Mouse (Mus musculus): Measurements from ENCODE around the gene Popdc2. TPM values are rescaled to one million over a fixed set of nuclear protein-coding genes. Genes with fewer than 3 reads are reported as not detected.
A peak's percentile ranks its signal among the peaks of the same experiment; 100 is the strongest.

Popdc2 gene
- polyA plus RNA-seq, 1 experiment from 2014 or later, result 0.83 TPM

DNA sequence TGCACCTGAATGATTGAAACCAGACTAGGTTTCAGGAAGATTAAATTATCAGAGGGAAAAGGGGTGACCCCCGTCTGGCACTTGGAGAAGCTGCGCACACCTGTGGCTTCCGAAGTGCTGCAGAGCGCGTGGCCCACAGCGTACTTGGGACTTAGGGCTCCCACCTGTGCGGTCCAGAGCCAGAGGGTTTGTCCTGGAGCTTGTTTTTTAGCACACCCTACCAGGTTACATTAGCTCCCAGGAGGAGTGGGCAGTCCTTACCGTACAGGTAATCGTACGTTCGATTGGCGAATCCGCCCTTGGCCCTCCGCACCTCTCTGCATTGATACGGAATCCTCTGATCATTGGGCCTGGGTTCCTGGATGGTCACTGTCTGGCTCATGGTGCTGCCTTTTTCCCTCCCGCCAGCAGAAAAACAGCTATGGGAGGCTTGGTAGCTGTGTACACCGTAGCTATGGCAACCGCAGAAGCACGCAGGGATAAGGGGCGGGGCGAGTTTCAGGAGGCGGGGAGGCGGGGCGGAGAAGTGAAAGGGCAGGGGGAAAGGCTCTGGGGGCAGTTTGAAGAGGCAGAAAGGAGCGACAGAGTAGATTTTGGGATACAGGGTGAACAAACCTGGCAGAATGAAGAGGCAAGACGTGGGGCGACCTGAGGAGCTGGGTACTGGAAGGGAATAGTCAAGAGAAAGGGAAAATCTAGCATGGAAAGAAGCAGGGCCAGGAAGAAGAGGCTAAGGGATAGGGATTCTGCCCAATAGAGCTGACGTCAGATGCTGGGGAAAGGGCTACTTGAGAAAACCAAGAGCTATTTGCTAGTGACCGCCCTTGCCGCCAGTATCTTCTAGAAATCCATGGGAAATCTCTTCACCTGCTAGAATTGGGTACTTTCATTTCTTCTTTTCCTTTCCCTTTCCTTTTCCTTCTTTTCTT is 20.3 kb upstream of the Popdc2 start, which contains the start of gene Maats1:
Gene Maats1 (minus strand): TSS at position 748 of the 929 bp plus-strand sequence.
- Histone ChIP-seq H3K4me2 (ENCODE audit: low read length) (peak within 1 kb of the TSS; percentile 53), H3K4me3 (ENCODE audit: low read depth, low read length) (peak within 1 kb of the TSS; percentile 39), H3K36me3 (ENCODE audit: control insufficient read depth, insufficient read depth, low read length) (no peaks in the 10 kb centered on the region), H3K27ac (ENCODE audit: low read length) (peak within 1 kb of the TSS; percentile 5; the same call in 1 of the 2 replicates), H3K27me3 (ENCODE audit: control insufficient read depth, insufficient read depth, low read depth, low read length) (no peaks in the 10 kb centered on the region), H3K4me1 (ENCODE audit: control insufficient read depth, insufficient read depth, low read length) (peaks cover 2% of the 10 kb centered on the region; the same call in 1 of the 2 replicates), H3K9me3 (replicated peaks; ENCODE audit: control insufficient read depth, low read length, poor library complexity, severe bottlenecking) (no peaks in the 10 kb centered on the region), H3K9ac (ENCODE audit: low read depth, low read length) (peak within 1 kb of the TSS; percentile 42)
- peak; percentile 91 for ATAC-seq
- WGBS, result 8% methylated on average over 30 of the region's 30 CpGs

DNA sequence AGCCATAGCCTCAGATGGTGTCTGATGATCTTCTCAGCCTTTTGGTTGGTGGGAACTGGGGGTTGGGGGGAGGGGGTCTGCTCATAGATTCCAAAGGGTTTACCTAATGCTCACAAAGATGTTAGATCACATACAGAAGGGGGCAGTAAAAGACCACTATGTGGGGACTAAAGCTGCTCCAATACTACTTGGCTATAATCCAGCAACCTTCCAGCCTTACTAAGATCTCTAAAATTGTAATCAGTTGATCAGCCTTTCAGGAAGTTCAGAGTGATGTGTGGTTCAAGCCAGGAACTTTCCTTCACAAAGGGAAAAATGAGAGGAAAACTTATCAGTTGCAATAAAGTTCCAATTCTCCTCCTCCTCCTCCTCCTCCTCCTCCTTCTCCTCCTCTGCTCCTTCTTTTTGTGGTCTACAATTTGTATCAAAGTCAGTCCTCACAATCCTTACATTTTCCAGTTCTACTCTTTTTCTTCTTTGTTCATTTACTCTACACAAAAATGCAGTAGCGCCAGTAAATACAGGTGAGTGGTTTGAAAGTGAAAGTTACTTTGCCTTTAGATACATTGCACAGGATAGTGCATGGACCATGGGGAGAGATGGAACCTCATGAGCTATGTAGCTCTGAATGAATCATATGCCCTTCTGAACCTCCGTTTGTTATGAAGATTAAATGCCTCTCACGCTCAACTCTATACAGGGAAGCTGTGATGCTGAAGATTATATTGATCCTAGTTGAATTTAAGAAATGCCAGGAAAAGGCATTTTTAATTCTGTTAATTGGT is 16.9 kb upstream of the Popdc2 start:
- Histone ChIP-seq H3K36me3 (ENCODE audit: control insufficient read depth, insufficient read depth, low read length) (no peaks in the 10 kb centered on the region), H3K9ac (ENCODE audit: low read depth, low read length) (no peak overlapping the region), H3K9me3 (replicated peaks; ENCODE audit: control insufficient read depth, low read length, poor library complexity, severe bottlenecking) (no peaks in the 10 kb centered on the region), H3K4me3 (ENCODE audit: low read depth, low read length) (no peak overlapping the region), H3K4me2 (ENCODE audit: low read length) (no peak overlapping the region), H3K27me3 (ENCODE audit: control insufficient read depth, insufficient read depth, low read depth, low read length) (no peaks in the 10 kb centered on the region), H3K4me1 (ENCODE audit: control insufficient read depth, insufficient read depth, low read length) (peaks cover 8% of the 10 kb centered on the region), H3K27ac (ENCODE audit: low read length) (no peak overlapping the region)
- ATAC-seq, result no peak
- WGBS, result 81% methylated on average over 3 of the region's 3 CpGs

DNA sequence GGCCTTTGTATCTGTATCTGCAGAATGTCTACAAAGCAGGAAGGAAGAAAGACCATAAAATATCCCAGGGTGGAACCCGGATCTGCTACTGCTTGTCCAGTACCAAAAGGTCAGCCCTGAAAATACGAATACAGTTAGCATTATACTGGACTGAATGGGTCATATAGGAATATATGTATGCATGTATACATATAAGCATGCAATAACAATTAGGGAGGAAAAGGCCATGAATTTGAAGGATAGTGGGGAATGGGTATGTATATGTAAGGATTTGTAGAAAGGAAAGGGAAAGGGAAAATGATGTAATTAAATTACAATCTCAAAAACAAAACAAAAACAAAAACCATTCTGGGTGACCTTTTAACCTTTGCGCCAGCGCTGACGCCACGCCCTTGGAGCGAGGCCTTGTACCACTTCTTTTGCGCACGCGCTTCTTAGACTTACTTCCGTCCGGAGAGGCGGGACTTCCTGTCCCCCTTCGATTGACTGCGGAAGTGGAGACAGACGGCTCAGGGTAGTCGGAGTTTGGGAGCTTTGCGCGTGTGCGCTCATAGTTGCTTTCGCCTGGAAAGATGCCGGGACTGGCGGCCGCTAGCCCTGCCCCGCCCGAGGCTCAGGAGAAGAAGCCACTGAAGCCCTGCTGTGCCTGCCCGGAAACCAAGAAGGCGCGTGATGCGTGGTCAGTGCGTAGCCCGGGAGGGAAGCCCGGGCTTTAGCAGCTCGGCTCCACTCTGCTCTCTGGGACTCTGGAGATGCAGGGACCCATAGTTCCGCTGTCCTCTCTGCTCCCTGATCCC is 15.3 kb upstream of the Popdc2 start, which contains the start of the genes Cox17 and Gm21987:
Gene Cox17 (plus strand): TSS at position 463 of the 797 bp plus-strand sequence.
Gene Gm21987 (plus strand): TSS at position 512 of the 797 bp plus-strand sequence.
- Histone ChIP-seq H3K9me3 (replicated peaks; ENCODE audit: control insufficient read depth, low read length, poor library complexity, severe bottlenecking) (no peaks in the 10 kb centered on the region), H3K4me1 (ENCODE audit: control insufficient read depth, insufficient read depth, low read length) (peaks cover 8% of the 10 kb centered on the region), H3K9ac (ENCODE audit: low read depth, low read length) (peak within 1 kb of the TSS; percentile 80), H3K4me3 (ENCODE audit: low read depth, low read length) (peak within 1 kb of the TSS; percentile 64), H3K27me3 (ENCODE audit: control insufficient read depth, insufficient read depth, low read depth, low read length) (no peaks in the 10 kb centered on the region), H3K27ac (ENCODE audit: low read length) (peak within 1 kb of the TSS; percentile 70), H3K36me3 (ENCODE audit: control insufficient read depth, insufficient read depth, low read length) (peaks cover 3% of the 10 kb centered on the region), H3K4me2 (ENCODE audit: low read length) (peak within 1 kb of the TSS; percentile 66)
- WGBS, result 3% methylated on average over 35 of the region's 35 CpGs
- ATAC-seq, result peak; percentile 98

DNA sequence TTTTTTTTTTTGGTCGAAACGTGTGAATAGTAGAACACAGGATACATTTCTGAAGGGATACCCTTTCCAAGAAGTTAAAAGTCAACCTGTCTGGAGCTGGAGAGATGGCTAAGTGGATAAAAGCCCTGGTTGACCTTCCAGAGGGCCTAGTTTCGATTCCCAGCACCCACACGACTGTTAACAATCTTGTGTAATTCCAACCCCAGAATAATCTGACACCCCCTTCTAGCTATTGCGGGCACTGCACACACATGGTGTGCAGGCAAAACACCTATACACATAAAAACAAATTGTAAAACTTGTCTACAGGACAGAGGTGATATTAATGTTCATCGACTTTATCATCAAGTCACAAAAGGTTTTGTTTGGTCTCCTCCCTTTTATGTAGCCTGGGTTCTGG is 14.4 kb upstream of the Popdc2 start:
- H3K36me3 ChIP-seq (ENCODE audit: control insufficient read depth, insufficient read depth, low read length), result peaks cover 3% of the 10 kb centered on the region
- peaks cover 5% of the 10 kb centered on the region for H3K4me1 ChIP-seq (ENCODE audit: control insufficient read depth, insufficient read depth, low read length)
- H3K4me2 ChIP-seq (ENCODE audit: low read length), result peak overlapping the region; percentile 66
- no peak overlapping the region for H3K27ac ChIP-seq (ENCODE audit: low read length)
- H3K9me3 ChIP-seq (replicated peaks; ENCODE audit: control insufficient read depth, low read length, poor library complexity, severe bottlenecking), result no peaks in the 10 kb centered on the region
- no peak overlapping the region for H3K9ac ChIP-seq (ENCODE audit: low read depth, low read length)
- H3K27me3 ChIP-seq (ENCODE audit: control insufficient read depth, insufficient read depth, low read depth, low read length), result no peaks in the 10 kb centered on the region
- H3K4me3 ChIP-seq (ENCODE audit: low read depth, low read length), result peak overlapping the region; percentile 64
- ATAC-seq, result no peak
- WGBS, result 66% methylated on average over 6 of the region's 6 CpGs

DNA sequence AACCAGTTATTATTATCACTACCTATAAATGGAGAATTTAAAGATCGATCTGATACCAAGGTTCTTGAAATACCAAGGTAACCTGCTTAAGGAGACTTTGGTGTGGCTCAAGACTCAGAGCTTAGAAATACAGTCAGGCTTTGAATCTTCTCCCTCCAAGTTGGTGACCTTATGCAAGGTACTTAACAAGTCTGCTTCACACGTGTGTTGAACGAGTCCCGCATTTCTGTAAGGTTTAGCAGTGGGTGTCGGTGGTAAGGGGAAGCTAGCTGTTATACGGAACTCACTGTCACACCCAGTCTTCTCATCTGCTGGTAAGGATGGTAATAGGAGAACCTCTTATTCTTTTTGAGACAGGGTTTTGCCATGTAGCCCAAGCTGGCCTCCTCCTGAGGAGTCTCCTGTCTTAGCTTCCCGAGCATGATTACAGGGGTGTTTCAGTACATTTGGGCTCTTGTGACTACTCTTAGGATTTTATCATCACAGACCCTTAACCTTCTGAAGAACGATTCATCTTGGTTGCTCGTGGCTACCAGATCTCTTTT is 13.7 kb upstream of the Popdc2 start:
- no peak overlapping the region for H3K4me3 ChIP-seq (ENCODE audit: low read depth, low read length)
- peaks cover 3% of the 10 kb centered on the region for H3K36me3 ChIP-seq (ENCODE audit: control insufficient read depth, insufficient read depth, low read length)
- H3K4me1 ChIP-seq (ENCODE audit: control insufficient read depth, insufficient read depth, low read length), result peaks cover 5% of the 10 kb centered on the region
- no peaks in the 10 kb centered on the region for H3K27me3 ChIP-seq (ENCODE audit: control insufficient read depth, insufficient read depth, low read depth, low read length)
- H3K9me3 ChIP-seq (replicated peaks; ENCODE audit: control insufficient read depth, low read length, poor library complexity, severe bottlenecking), result no peaks in the 10 kb centered on the region
- WGBS, result 91% methylated on average over 9 of the region's 9 CpGs
- no peak for ATAC-seq
- H3K27ac ChIP-seq (ENCODE audit: low read length), result no peak overlapping the region
- no peak overlapping the region for H3K4me2 ChIP-seq (ENCODE audit: low read length)
- no peak overlapping the region for H3K9ac ChIP-seq (ENCODE audit: low read depth, low read length)

DNA sequence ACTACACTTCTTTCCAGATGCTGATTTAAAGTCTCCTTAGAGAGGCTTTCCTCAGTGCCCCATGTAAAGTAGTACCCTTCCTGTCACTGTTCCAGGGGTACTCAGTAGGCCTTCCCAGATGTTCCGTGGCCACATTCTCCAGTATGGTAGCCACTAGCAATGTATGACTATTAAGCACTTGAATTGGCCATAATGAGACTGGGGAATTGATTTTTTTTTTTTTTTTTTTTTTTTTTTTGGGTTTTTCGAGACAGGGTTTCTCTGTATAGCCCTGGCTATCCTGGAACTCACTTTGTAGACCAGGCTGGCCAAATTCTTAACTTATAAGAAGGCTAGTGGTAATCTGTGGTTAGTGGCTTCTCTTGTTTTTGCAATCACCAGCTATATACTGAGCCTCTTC is 12.1 kb upstream of the Popdc2 start:
- Histone ChIP-seq H3K4me3 (ENCODE audit: low read depth, low read length) (no peak overlapping the region), H3K4me1 (ENCODE audit: control insufficient read depth, insufficient read depth, low read length) (peaks cover 5% of the 10 kb centered on the region), H3K4me2 (ENCODE audit: low read length) (no peak overlapping the region), H3K36me3 (ENCODE audit: control insufficient read depth, insufficient read depth, low read length) (peaks cover 3% of the 10 kb centered on the region), H3K9ac (ENCODE audit: low read depth, low read length) (no peak overlapping the region), H3K27ac (ENCODE audit: low read length) (no peak overlapping the region), H3K27me3 (ENCODE audit: control insufficient read depth, insufficient read depth, low read depth, low read length) (no peaks in the 10 kb centered on the region), H3K9me3 (replicated peaks; ENCODE audit: control insufficient read depth, low read length, poor library complexity, severe bottlenecking) (no peaks in the 10 kb centered on the region)
- no peak for ATAC-seq
- 94% methylated on average over 2 of the region's 2 CpGs for WGBS

DNA sequence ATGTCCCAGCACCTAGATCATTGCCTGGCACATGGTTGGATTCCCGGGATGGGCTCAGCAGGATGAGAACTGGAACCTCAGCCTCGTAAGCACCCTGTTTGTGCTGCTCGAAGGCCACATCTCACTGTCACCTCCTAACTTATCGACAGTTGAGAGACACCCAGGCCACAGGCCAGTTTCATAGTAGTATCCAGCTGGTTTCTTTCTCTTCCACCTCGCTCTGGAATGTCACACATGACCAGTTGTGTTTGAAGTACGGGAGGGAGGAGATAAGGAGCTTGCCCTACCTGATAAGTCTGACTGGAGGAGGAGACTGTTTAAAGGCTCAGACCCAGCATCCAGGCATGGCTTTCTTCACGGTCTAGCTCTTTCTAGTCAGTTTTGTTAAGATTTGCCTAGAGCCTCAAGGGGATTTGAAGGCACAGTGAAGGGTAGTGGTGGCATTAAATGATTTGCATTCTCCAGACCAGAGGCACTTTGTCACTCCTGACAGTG is 11.6 kb upstream of the Popdc2 start:
- 91% methylated on average over 7 of the region's 7 CpGs for WGBS
- H3K9me3 ChIP-seq (replicated peaks; ENCODE audit: control insufficient read depth, low read length, poor library complexity, severe bottlenecking), result no peaks in the 10 kb centered on the region
- H3K36me3 ChIP-seq (ENCODE audit: control insufficient read depth, insufficient read depth, low read length), result peaks cover 3% of the 10 kb centered on the region
- no peak overlapping the region for H3K4me2 ChIP-seq (ENCODE audit: low read length)
- H3K9ac ChIP-seq (ENCODE audit: low read depth, low read length), result no peak overlapping the region
- no peak overlapping the region for H3K27ac ChIP-seq (ENCODE audit: low read length)
- no peak for ATAC-seq
- H3K4me3 ChIP-seq (ENCODE audit: low read depth, low read length), result no peak overlapping the region
- peaks cover 5% of the 10 kb centered on the region for H3K4me1 ChIP-seq (ENCODE audit: control insufficient read depth, insufficient read depth, low read length)
- no peaks in the 10 kb centered on the region for H3K27me3 ChIP-seq (ENCODE audit: control insufficient read depth, insufficient read depth, low read depth, low read length)

DNA sequence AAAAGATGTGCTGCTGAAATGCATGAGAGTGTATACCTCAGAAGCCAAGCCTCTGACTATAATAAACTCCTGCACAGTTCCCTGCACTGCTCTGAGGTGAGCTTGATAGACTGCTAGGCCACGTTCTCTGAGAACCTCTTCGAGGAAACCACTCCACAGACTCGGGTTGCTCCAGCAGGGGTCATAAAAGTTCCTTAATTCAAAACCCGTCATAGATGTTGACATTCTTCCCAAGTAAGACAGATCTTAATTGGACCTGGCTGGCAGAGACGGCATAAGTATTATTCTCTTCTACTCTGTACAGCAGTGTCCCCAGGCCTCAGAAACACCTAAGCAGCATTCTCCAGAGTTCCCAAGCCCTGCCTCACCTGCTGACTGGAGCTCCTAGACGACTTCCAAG is 11.1 kb upstream of the Popdc2 start:
- Histone ChIP-seq H3K4me1 (ENCODE audit: control insufficient read depth, insufficient read depth, low read length) (peaks cover 5% of the 10 kb centered on the region), H3K4me2 (ENCODE audit: low read length) (no peak overlapping the region), H3K9me3 (replicated peaks; ENCODE audit: control insufficient read depth, low read length, poor library complexity, severe bottlenecking) (no peaks in the 10 kb centered on the region), H3K9ac (ENCODE audit: low read depth, low read length) (no peak overlapping the region), H3K36me3 (ENCODE audit: control insufficient read depth, insufficient read depth, low read length) (peaks cover 3% of the 10 kb centered on the region), H3K27me3 (ENCODE audit: control insufficient read depth, insufficient read depth, low read depth, low read length) (no peaks in the 10 kb centered on the region), H3K4me3 (ENCODE audit: low read depth, low read length) (no peak overlapping the region), H3K27ac (ENCODE audit: low read length) (no peak overlapping the region)
- WGBS, result 85% methylated on average over 6 of the region's 6 CpGs
- no peak for ATAC-seq

Measured in midbrain, embryonic 16.5 days (tissue).